In the genomic region with DNA sequence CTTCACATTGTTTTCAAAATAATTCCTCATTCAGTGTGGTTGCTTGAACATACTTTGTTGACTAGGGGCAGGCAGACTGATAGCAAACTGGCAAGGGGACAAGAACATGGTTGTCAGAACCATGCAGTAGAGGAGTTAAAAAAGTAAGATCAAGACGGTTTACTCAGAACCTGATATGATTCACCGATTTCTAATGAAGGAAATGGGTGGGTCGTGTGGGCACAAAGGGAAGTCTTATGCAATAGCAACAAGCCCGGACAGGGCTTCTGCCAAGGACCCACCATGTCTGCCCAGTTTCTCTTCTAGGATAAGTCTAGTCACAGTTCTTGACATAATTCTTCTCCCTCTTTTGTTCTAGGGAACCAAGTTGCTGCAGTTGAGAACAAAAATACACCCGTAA, we compare ENCODE assay signal across 26 mouse cellular contexts. TPM values are rescaled to one million over a fixed set of nuclear protein-coding genes. Genes with fewer than 3 reads are reported as not detected.
DNase-seq lines count a peak whose midpoint lies in the region; ATAC-seq and TF ChIP-seq lines count a peak whose summit lies in the region.
"Had no signal": no experiment of that assay in that cellular context is flagged by ENCODE, and none has a peak within 500 bp of the region (broad histone marks: within the 10 kb centered on the region; RNA-seq: fewer than 3 reads in every experiment).

No protein-coding gene starts in this region.

- H3K4me3 ChIP-seq in stomach, embryonic 16.5 days (replicated peaks; ENCODE audit: low read length) = no peak overlapping the region
- no peak overlapping the region for H3K4me3 ChIP-seq in midbrain, embryonic 16.5 days (ENCODE audit: low read depth, low read length)
- H3K4me3 ChIP-seq in hindbrain, embryonic 16.5 days (ENCODE audit: low read length) = no peak overlapping the region
- H3K4me3 ChIP-seq: embryonic facial prominence, embryonic 12.5 days; heart, adult 2 months; heart, embryonic 15.5 days; hindbrain, embryonic 10.5 days; megakaryocyte, embryonic 14.5 days; midbrain, embryonic 15.5 days had no signal

- no peaks in the 10 kb centered on the region for H3K9me3 ChIP-seq in stomach, embryonic 16.5 days (replicated peaks; ENCODE audit: control insufficient read depth, low read length)
- no peaks in the 10 kb centered on the region for H3K9me3 ChIP-seq in midbrain, embryonic 16.5 days (replicated peaks; ENCODE audit: control insufficient read depth, low read length, poor library complexity, severe bottlenecking)
- no peaks in the 10 kb centered on the region for H3K9me3 ChIP-seq in hindbrain, embryonic 16.5 days (ENCODE audit: control insufficient read depth, low read length)
- H3K9me3 ChIP-seq: embryonic facial prominence, embryonic 12.5 days; heart, embryonic 15.5 days; hindbrain, embryonic 10.5 days; megakaryocyte, embryonic 14.5 days; midbrain, embryonic 15.5 days had no signal

- TF ChIP-seq CTCF in brain, embryonic 14.5 days (IDR thresholded peaks at IDR 0.05; ENCODE audit: borderline replicate concordance, extremely low read depth, insufficient read depth, insufficient read length) = no peak

- no peaks in the 10 kb centered on the region for H3K36me3 ChIP-seq in stomach, embryonic 16.5 days (ENCODE audit: control insufficient read depth, insufficient read depth, low read length)
- H3K36me3 ChIP-seq in midbrain, embryonic 16.5 days (ENCODE audit: control insufficient read depth, insufficient read depth, low read length) = no peaks in the 10 kb centered on the region
- no peaks in the 10 kb centered on the region for H3K36me3 ChIP-seq in hindbrain, embryonic 16.5 days (ENCODE audit: control insufficient read depth, insufficient read depth, low read length)
- H3K36me3 ChIP-seq: embryonic facial prominence, embryonic 12.5 days; heart, embryonic 15.5 days; hindbrain, embryonic 10.5 days; midbrain, embryonic 15.5 days had no signal

- H3K27ac ChIP-seq in stomach, embryonic 16.5 days (ENCODE audit: low read length) = no peak overlapping the region
- H3K27ac ChIP-seq in midbrain, embryonic 16.5 days (ENCODE audit: low read length) = no peak overlapping the region
- H3K27ac ChIP-seq in hindbrain, embryonic 16.5 days (ENCODE audit: low read depth, low read length) = no peak overlapping the region
- H3K27ac ChIP-seq: embryonic facial prominence, embryonic 12.5 days; heart, adult 2 months; heart, embryonic 15.5 days; hindbrain, embryonic 10.5 days; midbrain, embryonic 15.5 days had no signal

- no peak overlapping the region for H3K4me2 ChIP-seq in stomach, embryonic 16.5 days (ENCODE audit: low read depth, low read length)
- H3K4me2 ChIP-seq in midbrain, embryonic 16.5 days (ENCODE audit: low read length) = no peak overlapping the region
- H3K4me2 ChIP-seq in hindbrain, embryonic 16.5 days (ENCODE audit: low read length) = no peak overlapping the region
- H3K4me2 ChIP-seq: embryonic facial prominence, embryonic 12.5 days; heart, embryonic 15.5 days; midbrain, embryonic 15.5 days had no signal

- no peak overlapping the region for H3K9ac ChIP-seq in stomach, embryonic 16.5 days (ENCODE audit: low read length)
- H3K9ac ChIP-seq in midbrain, embryonic 16.5 days (ENCODE audit: low read depth, low read length) = no peak overlapping the region
- no peak overlapping the region for H3K9ac ChIP-seq in hindbrain, embryonic 16.5 days (ENCODE audit: low read depth, low read length)
- H3K9ac ChIP-seq: embryonic facial prominence, embryonic 12.5 days; heart, embryonic 15.5 days; midbrain, embryonic 15.5 days had no signal

- peak; percentile 19 to 53 for DNase-seq in urinary bladder, adult 18-20 months (ENCODE audit: low spot score in 2 of 2)
- no peak for DNase-seq in urinary bladder, adult 2 months (ENCODE audit: low spot score)
- peak; percentile 26 for DNase-seq in brain, embryonic 14.5 days (ENCODE audit: low read depth)
- DNase-seq in gonadal fat pad, adult 2 months (ENCODE audit: low read depth) = peak; percentile 13
- DNase-seq in heart, adult 18-20 months = no peak
- DNase-seq: adrenal gland, adult 8-10 months; cerebellum, adult 9-11 months; heart, adult 2 months; kidney, adult 2 months; kidney, postnatal 10 days; layer of hippocampus, postnatal 36 days; left cerebral cortex, postnatal 4 days; liver; retina, postnatal 1 day; thymus, adult 18-20 months had no signal

- no peaks in the 10 kb centered on the region for H3K27me3 ChIP-seq in stomach, embryonic 16.5 days (ENCODE audit: control insufficient read depth, insufficient read depth, low read length)
- H3K27me3 ChIP-seq in midbrain, embryonic 16.5 days (ENCODE audit: control insufficient read depth, insufficient read depth, low read depth, low read length) = no peaks in the 10 kb centered on the region
- no peaks in the 10 kb centered on the region for H3K27me3 ChIP-seq in hindbrain, embryonic 16.5 days (replicated peaks; ENCODE audit: control insufficient read depth, insufficient read depth, low read length)
- H3K27me3 ChIP-seq: embryonic facial prominence, embryonic 12.5 days; heart, embryonic 15.5 days; megakaryocyte, embryonic 14.5 days; midbrain, embryonic 15.5 days had no signal

- 72% methylated on average over 5 of the region's 5 CpGs for WGBS in stomach, embryonic 16.5 days
- 80% methylated on average over 5 of the region's 5 CpGs for WGBS in midbrain, embryonic 16.5 days
- 71% methylated on average over 5 of the region's 5 CpGs for WGBS in hindbrain, embryonic 16.5 days

- no peaks in the 10 kb centered on the region for H3K4me1 ChIP-seq in stomach, embryonic 16.5 days (ENCODE audit: control insufficient read depth, insufficient read depth, low read length)
- no peaks in the 10 kb centered on the region for H3K4me1 ChIP-seq in midbrain, embryonic 16.5 days (ENCODE audit: control insufficient read depth, insufficient read depth, low read length)
- H3K4me1 ChIP-seq in hindbrain, embryonic 16.5 days (ENCODE audit: control insufficient read depth, insufficient read depth, low read depth, low read length) = no peaks in the 10 kb centered on the region
- H3K4me1 ChIP-seq: embryonic facial prominence, embryonic 12.5 days; heart, embryonic 15.5 days; midbrain, embryonic 15.5 days had no signal

- TF ChIP-seq POLR2A in brain, embryonic 14.5 days (IDR thresholded peaks at IDR 0.05; ENCODE audit: borderline replicate concordance, extremely low read depth, insufficient read depth, insufficient read length, poor library complexity, severe bottlenecking) = no peak

- peak; percentile 44; the same call in 1 of the 2 replicates for ATAC-seq in stomach, embryonic 16.5 days (ENCODE audit: insufficient read depth, low FRiP score)
- ATAC-seq in midbrain, embryonic 16.5 days = no peak
- ATAC-seq in hindbrain, embryonic 16.5 days = no peak
- ATAC-seq: inflammation-experienced regulatory T-cells, adult 6 months; lung, postnatal 0 days; midbrain, embryonic 15.5 days; Patski had no signal

RNA-seq across cellular contexts. Expression of a gene that starts 33.0 kb away (rescaled TPM):
- polyA plus RNA-seq in urinary bladder, adult 2 months (2012; rRNA removed) = 6.3 and 6.4 TPM in 2 replicates
- polyA plus RNA-seq in brain, embryonic 14.5 days (2012; rRNA removed) = 1.7 and 2.9 TPM in 2 replicates
- polyA plus RNA-seq in gonadal fat pad, adult 2 months (2012; rRNA removed) = 9.5 and 9.6 TPM in 2 replicates
- 12.0 and 14.3 TPM in 2 replicates for polyA plus RNA-seq in stomach, embryonic 16.5 days (2015; fragmentation: Nextera tagmentation; extraction: Ambion mirVana)
- 6.0 and 6.4 TPM in 2 replicates for polyA plus RNA-seq in midbrain, embryonic 16.5 days (2015; fragmentation: Nextera tagmentation; extraction: Ambion mirVana)
- 5.8 and 6.5 TPM in 2 replicates for polyA plus RNA-seq in hindbrain, embryonic 16.5 days (2015; fragmentation: Nextera tagmentation; extraction: Ambion mirVana)
- 10 to 100 TPM; 36.2 to 37.7 TPM for total RNA-seq in heart, adult 18-20 months (2021)

Comparison
In these comparisons a context has a peak if more than half of its experiments do, and no peak if none do; other contexts are left out.
1. DNase-seq: peak in urinary bladder, adult 18-20 months (2 of 2), brain, embryonic 14.5 days (single experiment) and gonadal fat pad, adult 2 months (single experiment); none in urinary bladder, adult 2 months (single experiment) and heart, adult 18-20 months (0 of 2).